Mouse (Mus musculus) myocyte (in vitro differentiated cells): ENCODE results near the gene Med29.

Experiments
- E2F4 ChIP-seq: IDR thresholded peaks from one replicate; pipeline ENCODE4 v1.6.1; 2011; ENCODE audit warnings: mild to moderate bottlenecking, control low read depth, moderate library complexity; ENCODE audit not compliant: insufficient read depth
- POLR2A ChIP-seq: IDR thresholded peaks from one replicate; pipeline ENCODE4 v1.6.1; 2011; ENCODE audit warnings: low read depth, mild to moderate bottlenecking, control low read depth, moderate library complexity; ENCODE audit not compliant: insufficient read length
- TCF12 ChIP-seq: IDR thresholded peaks from one replicate; pipeline ENCODE4 v1.6.1; 2011; ENCODE audit warnings: mild to moderate bottlenecking, control low read depth; ENCODE audit not compliant: poor library complexity, insufficient read depth, severe bottlenecking
- TCF3 ChIP-seq: IDR thresholded peaks from one replicate; pipeline ENCODE4 v1.6.1; 2011; ENCODE audit warnings: low read depth, control low read depth; ENCODE audit not compliant: insufficient read length

GRCm38 (mm10) chr7:28376011-28376771 lies 16.3 kb downstream of the Med29 start:
- TF ChIP-seq POLR2A (peak; percentile 83), E2F4 (no peak), TCF3 (no peak), TCF12 (no peak)
